Mouse (Mus musculus): ENCODE measurements around the gene Smo. TPM values are rescaled to one million over a fixed set of nuclear protein-coding genes. Genes with fewer than 3 reads are reported as not detected.
"Not testable (repeated sequence)": the region's sequence is repeated elsewhere in the genome, so short reads cannot be mapped to it uniquely, and the experiment has no call there.

Gene Smo
- total RNA-seq, 2 experiments from 2014 or later = 8.1 to 9.0 TPM

DNA sequence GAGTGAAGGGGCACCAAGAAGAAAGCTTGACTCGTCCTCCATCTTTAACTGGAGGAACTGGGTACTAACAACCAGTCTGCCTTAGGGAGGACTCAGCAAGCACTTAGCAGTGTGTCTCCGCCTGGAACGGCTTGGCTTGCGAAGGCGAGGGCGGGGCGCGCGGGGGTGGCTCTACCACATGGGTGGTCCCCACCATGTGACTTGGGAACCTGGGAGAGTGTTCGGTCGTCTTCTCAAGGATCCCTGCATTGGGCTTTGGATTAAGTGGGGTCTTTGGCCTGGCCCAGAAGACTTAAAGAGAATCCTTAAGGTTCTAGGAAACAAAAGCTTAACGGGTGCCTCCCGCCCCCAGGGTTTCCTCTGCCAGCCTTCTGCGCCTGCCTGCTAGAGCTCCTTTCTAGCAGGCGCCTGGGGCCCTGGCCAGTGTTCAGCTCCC, 16.4 kb upstream of the Smo start:
- DNase-seq (ENCODE audit: low spot score in 2 of 2) = peak; percentile 79
- intact Hi-C loops (cut with DNase I) = loop anchor here (5.0 kb wide), 1 partner anchor 98 kb away; no protein-coding TSS in a partner anchor

DNA sequence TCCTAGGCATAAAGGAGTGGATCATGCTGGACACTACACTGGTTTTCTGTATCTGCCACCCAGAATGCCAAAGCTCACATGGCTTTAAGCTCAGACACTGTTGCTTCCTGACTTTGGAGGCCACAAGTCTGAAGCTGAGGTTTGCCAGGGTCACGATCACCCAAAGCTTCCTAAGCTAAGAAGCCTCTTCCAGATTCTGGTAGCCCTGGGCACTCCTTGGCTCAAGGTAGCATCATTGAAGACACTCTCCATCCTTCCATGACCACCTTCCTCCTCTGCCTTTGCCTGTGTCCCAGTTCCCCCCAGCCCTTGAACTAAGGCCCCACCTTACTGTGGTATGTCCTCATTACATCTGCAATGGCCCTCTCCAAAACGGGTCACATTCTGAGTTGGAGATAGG, 13.4 kb upstream of the Smo start:
- intact Hi-C loops (cut with DNase I) = no loop called here
- no peak for DNase-seq (ENCODE audit: low spot score in 2 of 2)

DNA sequence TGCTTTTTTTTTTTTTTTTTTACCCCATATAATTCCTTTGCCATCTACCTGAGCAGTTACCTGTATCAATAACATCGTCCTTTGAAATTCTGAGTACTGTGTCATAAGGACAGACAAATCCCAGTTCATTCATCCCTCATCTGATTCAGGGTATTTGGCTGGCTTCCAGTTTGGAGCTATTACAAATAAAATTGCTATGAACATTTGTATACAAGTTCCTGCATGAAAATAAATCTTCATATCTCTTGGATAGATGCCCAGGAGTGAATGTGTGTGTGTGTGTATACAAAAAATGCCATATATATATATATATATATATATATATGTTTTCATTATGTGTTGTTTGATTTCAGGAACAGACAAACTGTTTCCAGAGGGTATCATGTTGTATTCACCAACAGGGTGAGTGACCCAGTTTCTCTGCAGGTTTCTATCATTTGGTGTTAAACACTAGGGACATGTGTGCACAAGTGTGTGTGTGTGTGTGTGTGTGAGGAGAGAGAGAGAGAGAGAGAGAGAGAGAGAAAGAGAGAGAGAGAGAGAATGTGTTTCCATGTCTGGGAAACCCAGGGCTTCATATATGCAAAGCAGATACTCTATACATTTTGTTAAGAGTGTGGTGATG, 8.6 kb upstream of the Smo start:
- no peak for DNase-seq (ENCODE audit: low spot score in 2 of 2)
- intact Hi-C loops (cut with DNase I) = no loop called here

DNA sequence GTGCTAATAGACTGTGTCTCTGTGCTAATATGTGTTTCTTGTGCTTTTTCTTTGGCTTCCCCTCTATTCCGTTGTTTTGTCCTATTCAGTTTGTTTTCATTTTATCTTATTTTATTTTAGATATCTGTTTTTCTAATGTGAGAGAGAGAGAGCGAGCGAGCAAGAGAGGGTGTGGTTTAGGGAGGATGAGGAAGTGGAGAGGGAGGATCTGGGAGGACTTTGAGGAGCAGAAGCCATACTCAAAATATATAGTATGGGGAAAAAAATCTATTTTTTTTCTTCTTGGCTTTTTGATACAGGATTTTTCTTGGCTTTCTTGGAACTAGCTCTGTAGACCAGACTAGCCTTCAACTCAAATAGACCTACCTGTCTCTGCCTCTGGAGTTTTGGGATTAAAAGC, 7.3 kb upstream of the Smo start:
- DNase-seq (ENCODE audit: low spot score in 2 of 2) = no peak
- intact Hi-C loops (cut with DNase I) = no loop called here

DNA sequence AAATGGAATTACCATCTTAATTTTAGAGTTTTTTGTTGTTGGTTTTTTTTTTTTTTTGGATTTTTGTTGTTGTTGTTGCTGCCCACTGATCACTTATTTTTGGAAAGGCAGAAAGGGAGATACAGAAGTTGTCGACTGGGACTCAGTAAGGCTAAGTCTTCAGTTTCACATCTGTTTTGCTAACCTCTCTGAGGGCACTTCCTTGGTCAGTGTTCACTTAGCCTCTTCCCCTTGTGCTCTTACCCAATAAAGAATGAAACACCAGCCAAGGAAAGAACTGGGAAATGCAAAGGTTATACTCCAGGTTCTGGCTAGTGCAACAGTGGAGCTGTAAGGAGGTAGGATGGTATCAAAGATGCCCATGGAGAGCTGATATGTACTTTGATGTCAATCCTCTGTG, 5.8 kb upstream of the Smo start:
- DNase-seq (ENCODE audit: low spot score in 2 of 2) = no peak
- intact Hi-C loops (cut with DNase I) = no loop called here

DNA sequence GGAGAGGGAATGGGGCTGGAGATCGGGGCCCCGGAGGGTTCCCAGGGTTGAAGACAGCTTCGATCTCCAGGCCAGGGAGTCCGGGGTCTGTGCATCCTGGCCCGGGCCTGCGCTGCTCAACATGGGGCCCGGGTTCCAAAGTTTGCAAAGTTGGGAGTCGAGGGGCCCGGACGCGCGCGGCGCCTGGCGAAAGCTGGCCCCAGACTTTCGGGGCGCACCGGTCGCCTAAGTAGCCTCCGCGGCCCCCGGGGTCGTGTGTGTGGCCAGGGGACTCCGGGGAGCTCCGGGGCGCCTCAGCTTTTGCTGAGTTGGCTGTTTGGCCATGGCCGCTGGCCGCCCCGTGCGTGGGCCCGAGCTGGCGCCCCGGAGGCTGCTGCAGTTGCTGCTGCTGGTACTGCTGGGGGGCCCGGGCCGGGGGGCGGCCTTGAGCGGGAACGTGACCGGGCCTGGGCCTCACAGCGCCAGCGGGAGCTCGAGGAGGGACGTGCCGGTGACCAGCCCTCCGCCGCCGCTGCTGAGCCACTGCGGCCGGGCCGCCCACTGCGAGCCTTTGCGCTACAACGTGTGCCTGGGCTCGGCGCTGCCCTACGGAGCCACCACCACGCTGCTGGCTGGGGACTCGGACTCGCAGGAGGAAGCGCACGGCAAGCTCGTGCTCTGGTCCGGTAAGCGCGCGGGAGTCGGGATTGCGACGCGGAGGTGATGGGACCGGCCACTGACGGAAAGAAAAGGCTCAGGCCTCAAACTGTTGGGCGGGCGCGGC, 567 bp downstream of the Smo start:
- intact Hi-C loops (cut with DNase I) = no loop called here
- DNase-seq (ENCODE audit: low spot score in 2 of 2) = peak in 1 of 2 experiments; percentile 18

DNA sequence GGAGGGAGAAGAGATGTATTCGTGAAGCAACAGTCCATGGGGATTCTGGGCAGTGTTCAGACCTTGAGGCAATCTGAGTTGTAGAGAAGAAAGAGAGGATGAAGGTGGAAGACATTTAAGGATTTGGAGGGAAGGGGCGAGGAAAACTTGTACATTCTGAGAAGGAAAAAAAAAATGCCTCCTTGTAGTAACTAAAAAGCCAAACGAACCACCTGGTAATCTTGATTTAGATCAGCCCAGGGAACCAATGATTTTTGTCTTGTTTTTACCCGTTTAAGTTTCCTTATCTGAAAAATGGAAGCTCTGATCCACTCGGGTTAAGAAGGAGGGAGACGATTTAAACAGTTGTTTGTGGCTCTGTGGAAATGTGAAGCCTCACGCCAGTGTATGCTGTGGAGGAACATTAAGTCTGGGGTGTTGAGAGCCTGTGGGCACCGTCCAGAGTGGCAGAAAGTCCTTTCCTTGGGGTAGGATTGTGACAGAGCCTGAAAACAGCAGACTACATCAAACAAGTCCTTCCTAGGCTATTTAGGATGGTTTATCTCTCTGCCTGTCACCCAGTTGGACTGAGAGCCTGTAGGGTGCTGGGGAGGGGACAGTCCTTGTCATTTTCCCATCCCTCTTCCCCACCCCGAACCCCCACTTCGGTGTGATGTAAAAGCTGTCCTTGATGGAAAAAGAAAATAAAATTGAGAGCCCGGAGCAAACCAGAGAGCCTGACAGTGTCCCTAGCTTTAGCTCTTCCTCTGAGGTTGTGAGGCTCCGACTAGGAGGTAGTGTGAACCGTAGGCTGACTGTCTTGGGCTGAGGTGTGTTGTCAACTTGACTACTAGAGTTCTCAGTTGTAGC, 1.5 kb downstream of the Smo start:
- intact Hi-C loops (cut with DNase I) = no loop called here
- DNase-seq (ENCODE audit: low spot score in 2 of 2) = no peak

DNA sequence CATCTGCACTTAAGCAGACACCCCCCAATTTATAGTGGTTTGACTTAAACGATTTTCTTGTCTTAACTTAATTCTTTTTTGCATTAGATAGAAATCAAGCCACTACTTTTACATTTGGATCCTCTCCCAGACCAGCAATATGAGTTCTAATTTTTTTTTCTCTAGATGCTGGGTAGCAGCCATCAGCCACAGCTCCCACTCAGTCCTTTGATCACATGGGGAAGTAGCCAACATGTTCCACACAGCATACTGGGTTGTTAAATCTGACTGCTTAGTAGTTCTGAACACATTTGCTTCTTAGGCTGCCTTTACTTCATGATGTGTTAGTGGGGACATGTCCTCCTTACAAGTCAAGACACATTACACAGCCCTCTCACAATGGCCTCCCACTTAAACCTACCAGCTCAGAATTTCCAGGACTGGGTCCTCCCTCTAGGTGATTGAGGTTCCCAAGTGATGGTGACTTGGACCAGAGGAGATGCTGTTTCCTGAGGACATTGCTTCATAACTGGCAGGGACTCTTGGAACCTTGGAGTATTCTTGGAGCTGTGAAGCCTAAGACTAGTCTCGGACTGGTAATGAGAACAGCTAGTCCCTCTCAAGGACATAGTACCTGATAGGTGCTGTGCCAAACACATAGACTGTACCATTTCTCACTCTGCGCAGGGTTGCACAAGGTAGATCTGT, 16.3 kb downstream of the Smo start:
- DNase-seq (ENCODE audit: low spot score in 2 of 2) = peak; percentile 43 to 53
- intact Hi-C loops (cut with DNase I) = no loop called here

DNA sequence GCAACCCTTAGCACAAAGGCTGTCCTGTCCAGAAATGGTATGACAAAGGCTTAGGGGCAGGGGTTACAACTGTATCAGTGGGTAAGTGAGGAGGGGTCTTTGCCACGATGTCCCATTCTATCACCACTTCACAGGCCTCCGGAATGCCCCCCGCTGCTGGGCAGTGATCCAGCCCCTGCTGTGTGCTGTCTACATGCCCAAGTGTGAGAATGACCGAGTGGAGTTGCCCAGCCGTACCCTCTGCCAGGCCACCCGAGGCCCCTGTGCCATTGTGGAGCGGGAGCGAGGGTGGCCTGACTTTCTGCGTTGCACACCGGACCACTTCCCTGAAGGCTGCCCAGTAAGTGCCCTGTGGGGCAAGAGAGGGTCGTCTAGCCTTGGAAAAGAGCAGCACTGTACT, 18.0 kb downstream of the Smo start:
- DNase-seq (ENCODE audit: low spot score in 2 of 2) = no peak
- intact Hi-C loops (cut with DNase I) = no loop called here

DNA sequence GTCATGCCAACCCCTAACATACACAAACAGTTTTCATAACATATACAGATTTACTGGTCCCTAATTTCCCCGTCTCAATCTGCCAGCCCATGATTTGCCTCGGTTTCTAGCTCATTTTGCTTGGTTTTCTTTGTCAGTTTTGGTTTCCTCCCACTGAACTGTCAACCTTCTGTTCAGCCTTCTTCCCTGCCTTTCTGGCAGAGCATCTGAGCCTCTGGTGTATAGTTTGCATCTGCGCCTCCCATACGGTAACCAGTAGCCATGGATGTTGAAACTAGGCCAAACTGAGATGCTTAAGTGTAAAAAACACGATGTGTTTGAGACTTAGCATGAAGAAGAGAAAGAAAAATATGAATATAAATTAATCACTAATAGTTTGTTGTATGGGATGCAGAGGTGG, 20.7 kb downstream of the Smo start:
- DNase-seq (ENCODE audit: low spot score in 2 of 2) = no peak
- intact Hi-C loops (cut with DNase I) = no loop called here

DNA sequence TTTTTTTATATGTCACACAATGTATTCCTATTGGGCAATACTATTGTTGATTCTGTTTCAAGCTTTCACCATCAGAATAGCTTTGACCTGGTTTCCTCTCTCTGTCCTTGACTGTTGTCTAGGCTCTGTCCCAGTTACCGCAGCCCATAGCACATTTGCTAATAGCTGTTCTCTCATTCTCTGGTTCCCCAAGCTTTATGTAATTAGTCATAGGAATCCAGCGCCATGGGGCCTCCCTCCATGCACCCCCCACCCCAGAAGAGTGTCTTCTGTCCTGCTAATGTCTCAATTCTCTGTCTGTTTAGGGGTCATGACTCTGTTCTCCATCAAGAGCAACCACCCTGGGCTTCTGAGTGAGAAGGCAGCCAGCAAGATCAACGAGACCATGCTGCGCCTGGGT, 21.2 kb downstream of the Smo start:
- intact Hi-C loops (cut with DNase I) = no loop called here
- no peak for DNase-seq (ENCODE audit: low spot score in 2 of 2)

DNA sequence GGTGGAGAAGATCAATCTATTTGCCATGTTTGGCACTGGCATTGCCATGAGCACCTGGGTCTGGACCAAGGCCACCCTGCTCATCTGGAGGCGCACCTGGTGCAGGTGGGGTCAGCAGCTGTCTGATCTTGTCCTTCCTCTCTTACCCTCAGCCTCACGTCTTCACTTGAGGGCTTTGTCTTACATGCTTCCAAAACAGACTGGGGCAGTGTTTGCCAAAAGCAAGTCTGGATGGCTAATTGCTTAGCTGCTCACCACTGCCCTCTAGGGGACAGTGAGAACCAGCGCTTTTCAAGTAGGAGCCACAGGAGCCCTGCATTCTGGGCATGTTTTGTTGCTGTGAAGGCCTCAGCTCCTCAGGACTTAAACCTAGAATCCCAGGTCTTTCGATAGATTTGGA, 23.1 kb downstream of the Smo start:
- peak; percentile 65 to 71 for DNase-seq (ENCODE audit: low spot score in 2 of 2)
- intact Hi-C loops (cut with DNase I) = loop anchor here (2.0 kb wide), 1 partner anchor 46 kb away; no protein-coding TSS in a partner anchor

DNA sequence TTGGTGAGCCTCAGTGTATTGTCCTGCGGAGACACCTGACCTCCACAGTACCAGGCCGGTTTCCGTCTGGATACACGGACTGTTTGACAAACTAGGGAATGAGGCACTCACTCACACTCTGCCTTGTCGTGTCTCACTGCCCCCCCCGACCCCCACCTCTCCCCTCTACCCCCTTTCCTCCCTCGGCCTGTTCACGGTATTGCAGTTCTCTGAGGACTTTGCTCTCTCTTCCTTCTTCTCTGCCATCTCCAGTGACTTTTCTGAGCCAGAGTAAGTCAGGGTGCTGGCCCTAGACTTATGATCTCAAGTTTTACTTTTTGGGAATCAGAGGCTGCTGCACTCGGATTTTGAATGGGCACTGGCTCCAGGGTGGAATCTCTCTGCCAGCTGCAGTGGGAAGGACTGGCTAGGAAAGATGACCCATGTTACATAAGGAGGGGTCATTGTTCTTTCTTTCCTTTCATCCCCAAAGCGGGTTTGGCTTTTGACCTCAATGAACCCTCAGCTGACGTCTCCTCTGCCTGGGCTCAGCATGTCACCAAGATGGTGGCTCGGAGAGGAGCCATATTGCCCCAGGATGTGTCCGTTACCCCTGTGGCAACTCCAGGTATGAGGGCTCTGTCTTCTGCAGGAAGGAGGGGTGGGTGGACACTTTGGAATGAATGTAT, 23.8 kb downstream of the Smo start:
- intact Hi-C loops (cut with DNase I) = loop anchor here (2.0 kb wide), 1 partner anchor 46 kb away; no protein-coding TSS in a partner anchor
- no peak for DNase-seq (ENCODE audit: low spot score in 2 of 2)

DNA sequence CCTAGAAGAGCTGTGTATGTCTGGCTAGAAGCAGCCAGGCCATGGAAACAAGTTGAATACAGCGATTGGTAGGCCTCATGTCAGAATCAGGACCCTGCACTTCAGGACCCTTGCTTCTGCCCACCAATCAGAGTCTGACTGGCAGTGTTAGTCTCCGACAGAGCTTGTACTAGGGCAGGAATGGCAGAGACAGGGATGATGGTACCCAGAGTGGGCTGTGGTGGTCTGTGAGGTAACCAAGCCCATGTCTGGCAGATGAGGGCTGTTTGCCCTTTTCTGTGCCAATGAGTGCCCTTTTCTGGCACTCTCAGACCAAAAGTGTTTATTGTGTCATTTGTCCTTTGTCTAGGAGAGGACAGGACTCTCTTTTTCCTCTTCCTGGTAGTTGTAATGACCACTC, 25.1 kb downstream of the Smo start:
- DNase-seq (ENCODE audit: low spot score in 2 of 2); intact Hi-C loops (cut with DNase I): not testable (repeated sequence)

DNA sequence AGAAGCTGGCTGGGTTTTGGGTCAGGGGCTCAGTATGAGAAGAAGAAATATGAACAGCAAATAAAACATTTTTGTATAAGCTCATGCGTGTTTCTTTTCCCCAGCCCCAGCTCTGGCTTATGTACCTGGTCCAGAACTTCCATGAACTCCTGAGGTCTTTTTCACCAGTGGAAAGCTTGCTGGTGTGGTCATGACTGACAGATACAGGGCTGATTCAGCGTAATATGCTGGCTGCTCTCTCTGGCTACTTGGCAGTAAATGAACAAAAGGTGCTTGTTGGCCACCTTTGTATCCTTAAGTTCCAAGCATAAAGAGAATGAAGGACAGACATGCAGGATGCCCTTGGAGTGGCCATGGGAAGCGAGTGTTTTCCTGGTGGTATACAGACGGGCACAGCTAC, 26.0 kb downstream of the Smo start:
- DNase-seq (ENCODE audit: low spot score in 2 of 2) = no peak
- intact Hi-C loops (cut with DNase I) = no loop called here

DNA sequence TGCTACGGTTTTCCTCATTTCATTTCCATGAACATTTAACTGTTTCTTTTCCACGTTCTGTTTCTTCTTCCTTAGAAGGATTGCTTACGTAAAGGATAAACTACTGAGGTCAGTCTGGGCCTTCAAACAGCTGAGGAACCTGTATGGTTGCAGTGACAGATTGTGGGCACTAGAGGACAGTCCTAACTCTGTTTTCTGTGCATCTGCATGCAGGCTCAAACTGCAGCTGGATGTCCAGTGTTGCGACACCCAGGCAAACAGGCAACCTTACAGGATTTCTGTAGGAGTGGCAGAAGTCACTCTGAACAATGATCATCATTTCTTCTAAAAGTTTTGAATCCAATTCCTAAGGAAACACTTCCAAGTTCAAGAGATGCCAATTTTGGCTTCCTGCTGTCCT, 27.2 kb downstream of the Smo start:
- intact Hi-C loops (cut with DNase I) = no loop called here
- DNase-seq (ENCODE audit: low spot score in 2 of 2) = no peak

DNA sequence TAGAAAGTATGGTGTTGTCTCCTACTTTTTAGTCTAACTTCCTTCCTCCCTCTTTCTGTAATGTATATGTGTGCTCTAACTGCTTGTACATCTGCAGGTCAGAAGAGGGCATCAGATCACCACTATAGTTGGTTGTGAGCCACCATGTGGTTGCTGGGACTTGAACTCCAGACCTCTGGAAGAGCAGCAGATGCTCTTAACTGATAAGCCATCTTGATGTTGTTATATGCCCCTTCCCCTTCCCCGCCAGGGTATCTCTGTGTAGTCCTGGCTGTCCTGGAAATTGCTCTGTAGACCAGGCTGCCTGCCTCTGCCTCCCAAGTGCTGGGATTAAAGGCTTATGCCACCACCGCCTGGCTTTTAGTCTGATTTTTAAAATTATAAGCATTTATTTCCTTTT, 31.6 kb downstream of the Smo start:
- DNase-seq (ENCODE audit: low spot score in 2 of 2) = no peak
- intact Hi-C loops (cut with DNase I) = no loop called here

DNA sequence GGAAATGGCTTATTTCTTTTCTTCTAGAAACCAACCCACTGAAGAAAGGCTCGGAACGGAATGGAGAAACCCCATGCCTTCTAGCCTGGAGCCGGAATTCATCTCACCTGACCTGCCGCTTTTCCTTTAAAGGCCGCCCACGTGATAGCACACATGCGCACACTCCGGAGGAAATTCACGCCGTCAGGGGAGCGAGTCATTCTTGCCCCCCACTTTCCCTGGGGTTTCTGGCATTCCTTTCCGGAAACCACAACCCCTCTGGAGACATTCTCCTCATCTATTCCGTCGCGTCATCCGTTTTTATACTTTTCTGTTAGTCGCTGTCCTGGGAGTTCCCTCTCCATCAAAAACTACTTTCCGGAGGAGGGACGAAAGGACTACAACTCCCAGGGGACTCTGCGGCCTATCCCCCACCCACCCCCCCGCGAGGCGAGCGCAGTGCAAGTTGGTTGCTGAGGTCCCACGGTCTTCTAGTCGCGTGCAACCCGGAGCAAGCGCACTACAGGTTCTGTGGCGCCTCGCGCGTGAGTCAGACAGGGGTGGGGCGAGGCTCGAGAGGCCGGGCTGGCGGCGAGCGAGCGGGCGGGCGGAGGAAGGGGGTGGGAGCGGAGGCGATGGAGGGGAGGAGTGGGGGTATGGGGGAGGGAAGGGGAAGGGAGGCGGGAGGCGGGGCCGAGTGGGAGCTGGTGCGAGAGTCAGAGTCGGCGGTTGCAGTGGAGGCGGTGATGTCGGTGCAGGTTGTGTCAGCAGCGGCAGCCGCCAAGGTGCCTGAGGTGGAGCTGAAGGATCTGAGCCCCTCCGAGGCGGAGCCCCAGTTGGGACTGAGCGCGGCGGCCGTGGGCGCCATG, 32.7 kb downstream of the Smo start, which contains the start of gene Ahcyl2:
Gene Ahcyl2, plus strand, starts transcription at position 199 of the 848 bp plus-strand sequence.
- peak; percentile 94 to 96 for DNase-seq (ENCODE audit: low spot score in 2 of 2)
- intact Hi-C loops (cut with DNase I) = loop anchor here (1.0 kb wide), 1 partner anchor 280 kb away; no protein-coding TSS in a partner anchor
